Mouse (Mus musculus): ENCODE measurements around the gene Vps50. TPM values are rescaled to one million over a fixed set of nuclear protein-coding genes. Genes with fewer than 3 reads are reported as not detected.

The Vps50 gene
- polyA plus RNA-seq, 1 experiment: 36.4 TPM

DNA sequence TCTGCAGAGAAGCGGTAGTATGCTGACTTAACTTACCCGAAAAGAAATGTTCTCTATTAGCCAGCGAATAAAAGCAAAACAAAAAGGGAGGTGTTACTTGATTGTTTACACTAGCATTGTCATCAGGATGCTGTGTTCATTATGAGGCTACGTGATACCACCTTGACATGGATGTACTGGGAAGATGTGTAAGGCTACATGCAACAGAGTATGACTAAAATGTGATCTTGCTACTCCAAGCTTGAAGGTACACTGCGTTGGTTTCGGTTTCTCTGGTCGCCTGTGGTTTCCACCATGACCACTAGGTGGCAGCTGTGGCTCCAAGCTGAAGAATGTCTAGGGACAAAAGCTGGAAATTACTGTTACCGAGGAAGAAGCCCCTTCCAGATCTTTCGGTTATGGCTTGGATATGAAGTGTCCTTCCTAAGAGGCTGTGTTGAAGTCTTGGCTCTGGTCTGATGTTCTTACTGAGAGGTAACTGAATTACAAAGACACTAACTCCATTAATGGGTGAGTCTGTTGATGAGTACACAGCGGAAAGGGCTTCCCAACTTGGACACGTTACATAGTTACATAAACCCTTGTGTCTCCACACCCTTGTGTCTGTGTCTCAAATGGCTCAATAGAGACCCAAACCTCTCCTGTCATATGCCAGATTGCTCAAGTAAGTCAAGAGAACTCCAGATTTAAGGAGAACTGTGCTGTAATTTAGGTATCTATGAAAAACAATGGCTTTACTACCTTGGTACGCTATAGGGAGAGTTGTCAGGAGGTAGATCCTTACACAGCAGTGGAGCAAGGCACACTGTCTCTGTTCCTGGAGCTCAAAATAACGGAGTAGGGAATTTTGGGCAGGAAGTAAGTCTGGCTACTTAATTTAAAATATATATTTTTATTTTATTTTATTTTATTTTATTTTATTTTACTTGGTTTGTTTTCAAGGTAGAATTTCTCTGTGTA lies 122.5 kb downstream of the Vps50 start:
- peak; percentile 25 to 60 for DNase-seq (ENCODE audit: extremely low spot score in 1 of 2, low spot score in 1 of 2)

Other genes starting within 250 kb of the Vps50 start
- gene Samd9l, start 98.8 kb upstream of the Vps50 start, polyA plus RNA-seq (2012; rRNA removed): 2.6 and 3.4 TPM in 2 replicates
- 0.38 and 0.46 TPM in 2 replicates for gene Hepacam2, start 84 bp upstream of the Vps50 start, polyA plus RNA-seq (2012; rRNA removed)